Mouse (Mus musculus): ENCODE results near the gene Kif18a.

The Kif18a gene

GRCm38 (mm10) chr2:109280600-109281340 lies at the start of gene Kif18a, which contains the start of gene Mettl15:
TSS of gene Kif18a (plus strand) at chr2:109280738.
TSS of gene Mettl15 (minus strand) at chr2:109280748.
- no peak for TF ChIP-seq GATA4 (IDR thresholded peaks at IDR 0.05; ENCODE audit: insufficient replicate concordance, low read length)

GRCm38 (mm10) chr2:109233876-109234275 lies 46.7 kb upstream of the Kif18a start:
- TF ChIP-seq GATA4 (IDR thresholded peaks at IDR 0.05; ENCODE audit: insufficient replicate concordance, low read length) = no peak

GRCm38 (mm10) chr2:109235741-109236140 lies 44.8 kb upstream of the Kif18a start:
- no peak for TF ChIP-seq GATA4 (IDR thresholded peaks at IDR 0.05; ENCODE audit: insufficient replicate concordance, low read length)

GRCm38 (mm10) chr2:109241947-109242346 lies 38.6 kb upstream of the Kif18a start:
- no peak for TF ChIP-seq GATA4 (IDR thresholded peaks at IDR 0.05; ENCODE audit: insufficient replicate concordance, low read length)

GRCm38 (mm10) chr2:109262779-109263178 lies 17.8 kb upstream of the Kif18a start:
- TF ChIP-seq GATA4 (IDR thresholded peaks at IDR 0.05; ENCODE audit: insufficient replicate concordance, low read length) = no peak

GRCm38 (mm10) chr2:109273098-109273497 lies 7.4 kb upstream of the Kif18a start:
- TF ChIP-seq GATA4 (IDR thresholded peaks at IDR 0.05; ENCODE audit: insufficient replicate concordance, low read length) = no peak

- no peak for TF ChIP-seq GATA4 (IDR thresholded peaks at IDR 0.05; ENCODE audit: insufficient replicate concordance, low read length)
Measured at GRCm38 (mm10) chr2:109277593-109277992, 2.9 kb upstream of the Kif18a start.

GRCm38 (mm10) chr2:109278036-109278435 lies 2.5 kb upstream of the Kif18a start:
- TF ChIP-seq GATA4 (IDR thresholded peaks at IDR 0.05; ENCODE audit: insufficient replicate concordance, low read length) = no peak

GRCm38 (mm10) chr2:109280272-109280599 lies 302 bp upstream of the Kif18a start:
- no peak for TF ChIP-seq GATA4 (IDR thresholded peaks at IDR 0.05; ENCODE audit: insufficient replicate concordance, low read length)

GRCm38 (mm10) chr2:109281341-109281690 lies 778 bp downstream of the Kif18a start:
- no peak for TF ChIP-seq GATA4 (IDR thresholded peaks at IDR 0.05; ENCODE audit: insufficient replicate concordance, low read length)

GRCm38 (mm10) chr2:109284121-109284520 lies 3.6 kb downstream of the Kif18a start:
- TF ChIP-seq GATA4 (IDR thresholded peaks at IDR 0.05; ENCODE audit: insufficient replicate concordance, low read length) = no peak

GRCm38 (mm10) chr2:109289327-109289726 lies 8.8 kb downstream of the Kif18a start:
- TF ChIP-seq GATA4 (IDR thresholded peaks at IDR 0.05; ENCODE audit: insufficient replicate concordance, low read length) = no peak

GRCm38 (mm10) chr2:109296264-109296663 lies 15.7 kb downstream of the Kif18a start:
- no peak for TF ChIP-seq GATA4 (IDR thresholded peaks at IDR 0.05; ENCODE audit: insufficient replicate concordance, low read length)

GRCm38 (mm10) chr2:109298160-109298559 lies 17.6 kb downstream of the Kif18a start:
- no peak for TF ChIP-seq GATA4 (IDR thresholded peaks at IDR 0.05; ENCODE audit: insufficient replicate concordance, low read length)

GRCm38 (mm10) chr2:109302234-109302633 lies 21.7 kb downstream of the Kif18a start:
- TF ChIP-seq GATA4 (IDR thresholded peaks at IDR 0.05; ENCODE audit: insufficient replicate concordance, low read length) = no peak

- TF ChIP-seq GATA4 (IDR thresholded peaks at IDR 0.05; ENCODE audit: insufficient replicate concordance, low read length) = no peak
Measured at GRCm38 (mm10) chr2:109303638-109304037, 23.1 kb downstream of the Kif18a start.

GRCm38 (mm10) chr2:109311369-109311768 lies 30.8 kb downstream of the Kif18a start:
- no peak for TF ChIP-seq GATA4 (IDR thresholded peaks at IDR 0.05; ENCODE audit: insufficient replicate concordance, low read length)

All from liver, adult (tissue).